Mouse (Mus musculus) intestine, embryonic 14.5 days (tissue): ENCODE measurements around the gene Tsc22d2. TPM values are rescaled to one million over a fixed set of nuclear protein-coding genes. Genes with fewer than 3 reads are reported as not detected.

Experiments
- ATAC-seq: fragments of 200-750 bp; cut with Nextera tagmentation; replicated peaks from 2 replicates; pipeline ENCODE4 v1.8.0; 2017; ENCODE audit warnings: low read depth, moderate number of reproducible peaks, moderate TSS enrichment, moderate library complexity; ENCODE audit not compliant: low FRiP score, low TSS enrichment
- DNase-seq: peaks from one replicate; pipeline ENCODE4 v3.0.0-alpha.2; 2018; ENCODE audit warnings: low spot score
- H3K27ac ChIP-seq: fragments of 300-500 bp; sonication (generic); 2 replicates; pipeline ENCODE4 v1.5.1; 2014; ENCODE audit warnings: low read depth, mild to moderate bottlenecking, control low read depth
- H3K27me3 ChIP-seq: fragments of 300-500 bp; sonication (generic); replicated peaks from 2 replicates; pipeline ENCODE4 v1.6.1; 2014; ENCODE audit warnings: low read length, control low read depth; ENCODE audit not compliant: control insufficient read depth, insufficient read depth
- H3K36me3 ChIP-seq: fragments of 300-500 bp; sonication (generic); 2 replicates; pipeline ENCODE4 v1.6.1; 2014; ENCODE audit warnings: low read length, control low read depth; ENCODE audit not compliant: control insufficient read depth, insufficient read depth
- H3K4me1 ChIP-seq: fragments of 300-500 bp; sonication (generic); replicated peaks from 2 replicates; pipeline ENCODE4 v1.6.1; 2014; ENCODE audit warnings: low read length, control low read depth, mixed read lengths; ENCODE audit not compliant: control insufficient read depth, insufficient read depth
- H3K4me2 ChIP-seq: fragments of 300-500 bp; sonication (generic); 2 replicates; pipeline ENCODE4 v1.6.1; 2014; ENCODE audit warnings: low read length
- H3K4me3 ChIP-seq: fragments of 300-500 bp; sonication (generic); 2 replicates; pipeline ENCODE4 v1.5.1; 2014; ENCODE audit warnings: low read depth, low read length, control low read depth, mixed read lengths
- H3K9ac ChIP-seq: fragments of 300-500 bp; sonication (generic); 2 replicates; pipeline ENCODE4 v1.6.1; 2014; ENCODE audit warnings: mild to moderate bottlenecking, low read length
- H3K9me3 ChIP-seq: fragments of 300-500 bp; sonication (generic); 2 replicates; pipeline ENCODE4 v1.6.1; 2016; ENCODE audit warnings: low read length, control low read depth; ENCODE audit not compliant: control insufficient read depth
- WGBS: fragments of 180-500 bp; shearing (Covaris S2); extraction: QIAGEN DNeasy Blood & Tissue Kit; methylation state at CpG from one replicate; pipeline ENCODE4 v1.1.7; 2014; 5-methylcytosine and 5-hydroxymethylcytosine counted together
- polyA plus RNA-seq: library from polyadenylated mRNA; unstranded; fragments of >200 nt; fragmentation: Nextera tagmentation; extraction: Ambion mirVana; gene quantifications from 2 replicates; pipeline ENCODE4 v1.2.1, GENCODE M21; 2014

Tsc22d2 gene
- polyA plus RNA-seq, 1 experiment from 2014 or later, result 15.0 TPM

GRCm38 (mm10) chr3:58490787-58491186 lies 76.3 kb downstream of the Tsc22d2 start:
- Histone ChIP-seq H3K27ac (no peak overlapping the region), H3K9ac (no peak overlapping the region), H3K4me1 (no peaks in the 10 kb centered on the region), H3K36me3 (no peaks in the 10 kb centered on the region), H3K4me2 (no peak overlapping the region), H3K4me3 (no peak overlapping the region), H3K27me3 (no peaks in the 10 kb centered on the region), H3K9me3 (no peaks in the 10 kb centered on the region)
- no peak for ATAC-seq
- DNase-seq, result no peak
- WGBS, result 72% methylated on average over 7 of the region's 7 CpGs

GRCm38 (mm10) chr3:58493621-58494020 lies 79.1 kb downstream of the Tsc22d2 start:
- Histone ChIP-seq H3K27me3 (no peaks in the 10 kb centered on the region), H3K4me2 (no peak overlapping the region), H3K9me3 (no peaks in the 10 kb centered on the region), H3K9ac (no peak overlapping the region), H3K4me1 (no peaks in the 10 kb centered on the region), H3K36me3 (no peaks in the 10 kb centered on the region), H3K4me3 (no peak overlapping the region), H3K27ac (no peak overlapping the region)
- ATAC-seq (no peak), DNase-seq (no peak)
- 53% methylated on average over 4 of the region's 4 CpGs for WGBS

GRCm38 (mm10) chr3:58501961-58502360 lies 87.4 kb downstream of the Tsc22d2 start:
- DNase-seq, result no peak
- H3K36me3 ChIP-seq, result no peaks in the 10 kb centered on the region
- no peaks in the 10 kb centered on the region for H3K4me1 ChIP-seq
- no peak for ATAC-seq
- H3K9ac ChIP-seq, result no peak overlapping the region
- H3K4me2 ChIP-seq, result no peak overlapping the region
- H3K4me3 ChIP-seq, result no peak overlapping the region
- no peak overlapping the region for H3K27ac ChIP-seq
- H3K27me3 ChIP-seq, result no peaks in the 10 kb centered on the region
- no peaks in the 10 kb centered on the region for H3K9me3 ChIP-seq
- WGBS, result 45% methylated on average over 2 of the region's 2 CpGs

- no peaks in the 10 kb centered on the region for H3K27me3 ChIP-seq
- H3K4me2 ChIP-seq, result no peak overlapping the region
- no peaks in the 10 kb centered on the region for H3K36me3 ChIP-seq
- WGBS, result 66% methylated on average over 3 of the region's 3 CpGs
- H3K9ac ChIP-seq, result no peak overlapping the region
- H3K27ac ChIP-seq, result no peak overlapping the region
- ATAC-seq (no peak), DNase-seq (no peak)
- H3K4me1 ChIP-seq, result no peaks in the 10 kb centered on the region
- H3K9me3 ChIP-seq, result no peaks in the 10 kb centered on the region
- no peak overlapping the region for H3K4me3 ChIP-seq
Observed at GRCm38 (mm10) chr3:58503720-58504333, 89.3 kb downstream of the Tsc22d2 start.

- no peaks in the 10 kb centered on the region for H3K36me3 ChIP-seq
- DNase-seq (no peak), ATAC-seq (no peak)
- H3K4me1 ChIP-seq, result no peaks in the 10 kb centered on the region
- no peak overlapping the region for H3K9ac ChIP-seq
- no peaks in the 10 kb centered on the region for H3K27me3 ChIP-seq
- no peak overlapping the region for H3K4me2 ChIP-seq
- no peak overlapping the region for H3K27ac ChIP-seq
- H3K4me3 ChIP-seq, result no peak overlapping the region
- H3K9me3 ChIP-seq, result no peaks in the 10 kb centered on the region
Observed at GRCm38 (mm10) chr3:58504676-58505075, 90.2 kb downstream of the Tsc22d2 start.

GRCm38 (mm10) chr3:58508020-58508750 lies 93.7 kb downstream of the Tsc22d2 start:
- no peak for DNase-seq
- Histone ChIP-seq H3K9me3 (no peaks in the 10 kb centered on the region), H3K4me2 (no peak overlapping the region), H3K9ac (no peak overlapping the region), H3K4me3 (no peak overlapping the region), H3K27ac (no peak overlapping the region), H3K27me3 (no peaks in the 10 kb centered on the region), H3K4me1 (no peaks in the 10 kb centered on the region), H3K36me3 (no peaks in the 10 kb centered on the region)
- ATAC-seq, result no peak
- 86% methylated on average over 7 of the region's 7 CpGs for WGBS

- Histone ChIP-seq H3K9me3 (no peaks in the 10 kb centered on the region), H3K27ac (no peak overlapping the region)
- no peak for ATAC-seq
Observed at GRCm38 (mm10) chr3:58511581-58511980, 97.1 kb downstream of the Tsc22d2 start.

GRCm38 (mm10) chr3:58512740-58513139 lies 98.2 kb downstream of the Tsc22d2 start:
- Histone ChIP-seq H3K27me3 (no peaks in the 10 kb centered on the region), H3K9me3 (no peaks in the 10 kb centered on the region), H3K27ac (no peak overlapping the region), H3K36me3 (no peaks in the 10 kb centered on the region), H3K9ac (no peak overlapping the region), H3K4me1 (no peaks in the 10 kb centered on the region), H3K4me2 (no peak overlapping the region), H3K4me3 (no peak overlapping the region)
- no peak for DNase-seq
- no peak for ATAC-seq
- WGBS, result 59% methylated on average over 3 of the region's 3 CpGs

More at GRCm38 (mm10) chr3:58511581-58511980, 97.1 kb downstream of the Tsc22d2 start:
- H3K27me3 ChIP-seq, result no peaks in the 10 kb centered on the region
- no peaks in the 10 kb centered on the region for H3K36me3 ChIP-seq
- no peak overlapping the region for H3K4me3 ChIP-seq
- H3K9ac ChIP-seq, result no peak overlapping the region
- no peak for DNase-seq
- no peak overlapping the region for H3K4me2 ChIP-seq
- no peaks in the 10 kb centered on the region for H3K4me1 ChIP-seq

GRCm38 (mm10) chr3:58513483-58513882 lies 99.0 kb downstream of the Tsc22d2 start:
- ATAC-seq (no peak), DNase-seq (no peak)
- 77% methylated on average over 4 of the region's 4 CpGs for whole genome bisulfite sequencing
- no peak overlapping the region for H3K4me2 ChIP-seq
- no peaks in the 10 kb centered on the region for H3K36me3 ChIP-seq
- no peak overlapping the region for H3K4me3 ChIP-seq
- H3K4me1 ChIP-seq, result no peaks in the 10 kb centered on the region
- H3K9ac ChIP-seq, result no peak overlapping the region
- H3K9me3 ChIP-seq, result no peaks in the 10 kb centered on the region
- no peaks in the 10 kb centered on the region for H3K27me3 ChIP-seq
- no peak overlapping the region for H3K27ac ChIP-seq
